Mouse (Mus musculus): Measurements from ENCODE around the gene Col13a1. TPM values are rescaled to one million over a fixed set of nuclear protein-coding genes. Genes with fewer than 3 reads are reported as not detected.

Gene Col13a1
- polyA plus RNA-seq, 1 experiment from 2014 or later, result 4.2 TPM

GRCm38 (mm10) chr10:61949542-61949941 lies 29.4 kb downstream of the Col13a1 start:
- no peak for ATAC-seq (replicated peaks; ENCODE audit: extremely low read depth, insufficient read depth, low FRiP score)
- no peak overlapping the region for H3K9ac ChIP-seq (ENCODE audit: low read length)
- no peak overlapping the region for H3K4me3 ChIP-seq (ENCODE audit: low read length)
- no peaks in the 10 kb centered on the region for H3K9me3 ChIP-seq (replicated peaks; ENCODE audit: control insufficient read depth, low read length)
- peaks cover 2% of the 10 kb centered on the region; the same call in 1 of the 2 replicates for H3K4me1 ChIP-seq (ENCODE audit: control insufficient read depth, insufficient read depth, low read length)
- no peaks in the 10 kb centered on the region for H3K27me3 ChIP-seq (ENCODE audit: control insufficient read depth, insufficient read depth, low read length)
- H3K27ac ChIP-seq (ENCODE audit: low read length), result no peak overlapping the region
- 77% methylated on average over 6 of the region's 6 CpGs for WGBS
- H3K36me3 ChIP-seq (ENCODE audit: control insufficient read depth, insufficient read depth), result no peaks in the 10 kb centered on the region
- no peak overlapping the region for H3K4me2 ChIP-seq (ENCODE audit: low read depth, low read length)

GRCm38 (mm10) chr10:61944386-61944785 lies 34.5 kb downstream of the Col13a1 start:
- H3K9me3 ChIP-seq (replicated peaks; ENCODE audit: control insufficient read depth, low read length), result no peaks in the 10 kb centered on the region
- ATAC-seq (replicated peaks; ENCODE audit: extremely low read depth, insufficient read depth, low FRiP score), result no peak
- no peak overlapping the region for H3K9ac ChIP-seq (ENCODE audit: low read length)
- H3K4me2 ChIP-seq (ENCODE audit: low read depth, low read length), result no peak overlapping the region
- H3K27ac ChIP-seq (ENCODE audit: low read length), result no peak overlapping the region
- H3K36me3 ChIP-seq (ENCODE audit: control insufficient read depth, insufficient read depth), result no peaks in the 10 kb centered on the region
- 0 out of 2 replicates have a peak, but pooled peaks cover 2% of the 10 kb centered on the region for H3K4me1 ChIP-seq (ENCODE audit: control insufficient read depth, insufficient read depth, low read length)
- 86% methylated on average over 2 of the region's 2 CpGs for WGBS
- H3K4me3 ChIP-seq (ENCODE audit: low read length), result no peak overlapping the region
- no peaks in the 10 kb centered on the region for H3K27me3 ChIP-seq (ENCODE audit: control insufficient read depth, insufficient read depth, low read length)

GRCm38 (mm10) chr10:61943480-61943879 lies 35.4 kb downstream of the Col13a1 start:
- 0 out of 2 replicates have a peak, but pooled peaks cover 2% of the 10 kb centered on the region for H3K4me1 ChIP-seq (ENCODE audit: control insufficient read depth, insufficient read depth, low read length)
- WGBS, result 51% methylated on average over 10 of the region's 10 CpGs

GRCm38 (mm10) chr10:61942719-61943118 lies 36.2 kb downstream of the Col13a1 start:
- Histone ChIP-seq H3K9me3 (replicated peaks; ENCODE audit: control insufficient read depth, low read length) (no peaks in the 10 kb centered on the region), H3K4me3 (ENCODE audit: low read length) (no peak overlapping the region), H3K9ac (ENCODE audit: low read length) (no peak overlapping the region), H3K4me2 (ENCODE audit: low read depth, low read length) (no peak overlapping the region), H3K36me3 (ENCODE audit: control insufficient read depth, insufficient read depth) (no peaks in the 10 kb centered on the region), H3K4me1 (ENCODE audit: control insufficient read depth, insufficient read depth, low read length) (0 out of 2 replicates have a peak, but pooled peaks cover 2% of the 10 kb centered on the region), H3K27ac (ENCODE audit: low read length) (no peak overlapping the region), H3K27me3 (ENCODE audit: control insufficient read depth, insufficient read depth, low read length) (no peaks in the 10 kb centered on the region)
- 45% methylated on average over 2 of the region's 2 CpGs for WGBS
- no peak for ATAC-seq (replicated peaks; ENCODE audit: extremely low read depth, insufficient read depth, low FRiP score)

More at GRCm38 (mm10) chr10:61943480-61943879, 35.4 kb downstream of the Col13a1 start:
- H3K27ac ChIP-seq (ENCODE audit: low read length), result no peak overlapping the region
- H3K9ac ChIP-seq (ENCODE audit: low read length), result no peak overlapping the region
- H3K4me2 ChIP-seq (ENCODE audit: low read depth, low read length), result no peak overlapping the region
- ATAC-seq (replicated peaks; ENCODE audit: extremely low read depth, insufficient read depth, low FRiP score), result no peak
- H3K36me3 ChIP-seq (ENCODE audit: control insufficient read depth, insufficient read depth), result no peaks in the 10 kb centered on the region
- no peak overlapping the region for H3K4me3 ChIP-seq (ENCODE audit: low read length)
- no peaks in the 10 kb centered on the region for H3K27me3 ChIP-seq (ENCODE audit: control insufficient read depth, insufficient read depth, low read length)
- H3K9me3 ChIP-seq (replicated peaks; ENCODE audit: control insufficient read depth, low read length), result no peaks in the 10 kb centered on the region

GRCm38 (mm10) chr10:61936211-61937121 lies 42.4 kb downstream of the Col13a1 start:
- 5% methylated on average over 28 of the region's 28 CpGs for WGBS
- H3K27ac ChIP-seq (ENCODE audit: low read length), result no peak overlapping the region
- H3K4me2 ChIP-seq (ENCODE audit: low read depth, low read length), result peak overlapping the region; percentile 66
- H3K9me3 ChIP-seq (replicated peaks; ENCODE audit: control insufficient read depth, low read length), result no peaks in the 10 kb centered on the region
- H3K4me3 ChIP-seq (ENCODE audit: low read length), result peak overlapping the region; percentile 28
- H3K36me3 ChIP-seq (ENCODE audit: control insufficient read depth, insufficient read depth), result no peaks in the 10 kb centered on the region
- H3K27me3 ChIP-seq (ENCODE audit: control insufficient read depth, insufficient read depth, low read length), result peaks cover 6% of the 10 kb centered on the region; the same call in 1 of the 2 replicates
- H3K9ac ChIP-seq (ENCODE audit: low read length), result peak overlapping the region; percentile 42; the same call in 1 of the 2 replicates
- peaks cover 18% of the 10 kb centered on the region for H3K4me1 ChIP-seq (ENCODE audit: control insufficient read depth, insufficient read depth, low read length)
- peak; percentile 24; the same call in 1 of the 2 replicates for ATAC-seq (replicated peaks; ENCODE audit: extremely low read depth, insufficient read depth, low FRiP score)

GRCm38 (mm10) chr10:61931678-61932077 lies 47.2 kb downstream of the Col13a1 start:
- Histone ChIP-seq H3K27me3 (ENCODE audit: control insufficient read depth, insufficient read depth, low read length) (peaks cover 2% of the 10 kb centered on the region; the same call in 1 of the 2 replicates), H3K4me2 (ENCODE audit: low read depth, low read length) (no peak overlapping the region), H3K27ac (ENCODE audit: low read length) (0 out of 2 replicates have a peak overlapping the region, but pooled peaks have one; percentile 9), H3K9ac (ENCODE audit: low read length) (no peak overlapping the region), H3K4me3 (ENCODE audit: low read length) (no peak overlapping the region), H3K9me3 (replicated peaks; ENCODE audit: control insufficient read depth, low read length) (no peaks in the 10 kb centered on the region), H3K36me3 (ENCODE audit: control insufficient read depth, insufficient read depth) (no peaks in the 10 kb centered on the region), H3K4me1 (ENCODE audit: control insufficient read depth, insufficient read depth, low read length) (peaks cover 26% of the 10 kb centered on the region)
- 61% methylated on average over 6 of the region's 6 CpGs for WGBS
- peak; percentile 19; the same call in 1 of the 2 replicates for ATAC-seq (replicated peaks; ENCODE audit: extremely low read depth, insufficient read depth, low FRiP score)

- peak overlapping the region; percentile 18; the same call in 1 of the 2 replicates for H3K27ac ChIP-seq (ENCODE audit: low read length)
- H3K4me3 ChIP-seq (ENCODE audit: low read length), result no peak overlapping the region
- no peak overlapping the region for H3K9ac ChIP-seq (ENCODE audit: low read length)
- no peak for ATAC-seq (replicated peaks; ENCODE audit: extremely low read depth, insufficient read depth, low FRiP score)
- 78% methylated on average over 6 of the region's 6 CpGs for WGBS
- no peaks in the 10 kb centered on the region for H3K9me3 ChIP-seq (replicated peaks; ENCODE audit: control insufficient read depth, low read length)
- H3K36me3 ChIP-seq (ENCODE audit: control insufficient read depth, insufficient read depth), result no peaks in the 10 kb centered on the region
- H3K4me1 ChIP-seq (ENCODE audit: control insufficient read depth, insufficient read depth, low read length), result peaks cover 19% of the 10 kb centered on the region
- no peaks in the 10 kb centered on the region for H3K27me3 ChIP-seq (ENCODE audit: control insufficient read depth, insufficient read depth, low read length)
- no peak overlapping the region for H3K4me2 ChIP-seq (ENCODE audit: low read depth, low read length)
Observed at GRCm38 (mm10) chr10:61929901-61930300, 49.0 kb downstream of the Col13a1 start.

- Histone ChIP-seq H3K9me3 (replicated peaks; ENCODE audit: control insufficient read depth, low read length) (no peaks in the 10 kb centered on the region), H3K4me3 (ENCODE audit: low read length) (peak overlapping the region; percentile 12; the same call in 1 of the 2 replicates), H3K27ac (ENCODE audit: low read length) (peak overlapping the region; percentile 10), H3K9ac (ENCODE audit: low read length) (peak overlapping the region; percentile 21), H3K27me3 (ENCODE audit: control insufficient read depth, insufficient read depth, low read length) (no peaks in the 10 kb centered on the region), H3K4me1 (ENCODE audit: control insufficient read depth, insufficient read depth, low read length) (peaks cover 19% of the 10 kb centered on the region), H3K4me2 (ENCODE audit: low read depth, low read length) (peak overlapping the region; percentile 51), H3K36me3 (ENCODE audit: control insufficient read depth, insufficient read depth) (no peaks in the 10 kb centered on the region)
- ATAC-seq (replicated peaks; ENCODE audit: extremely low read depth, insufficient read depth, low FRiP score), result peak; percentile 81
- 9% methylated on average over 24 of the region's 24 CpGs for whole genome bisulfite sequencing
Observed at GRCm38 (mm10) chr10:61928725-61929651, 49.9 kb downstream of the Col13a1 start.

Measured in heart, embryonic 16.5 days (tissue).